Mouse (Mus musculus) liver, adult 2 months (tissue): ENCODE data around the gene Olfr313.

Experiments used
- CTCF ChIP-seq: fragments of 200-500 bp; IDR thresholded peaks from 2 replicates; pipeline ENCODE4 v1.5.1; 2011; ENCODE audit warnings: low read depth, low read length, control low read depth
- POLR2A ChIP-seq: fragments of 200-500 bp; IDR thresholded peaks from 2 replicates; pipeline ENCODE4 v1.6.1; 2011; ENCODE audit warnings: low read length, control low read depth; ENCODE audit not compliant: insufficient read depth; ENCODE audit errors: extremely low read depth

- TF ChIP-seq POLR2A (no peak), CTCF (no peak)
These were observed 17.9 kb upstream of the Olfr313 start for GRCm38 (mm10) chr11:58796850-58797249.
